In genomic region chr15:79251781-79252491, GRCm38 (mm10) we compare ENCODE assay signal across 8 mouse cellular contexts. TPM values are rescaled to one million over a fixed set of nuclear protein-coding genes. Genes with fewer than 3 reads are reported as not detected.
DNase-seq lines count a peak whose midpoint lies in the region; ATAC-seq lines count a peak whose summit lies in the region.

No protein-coding gene starts in this region.

- no peak overlapping the region for H3K27ac ChIP-seq in limb, embryonic 13.5 days

- H3K9me3 ChIP-seq in limb, embryonic 13.5 days, result no peaks in the 10 kb centered on the region

- H3K4me2 ChIP-seq in limb, embryonic 13.5 days (replicated peaks), result peak overlapping the region; percentile 75

- peaks cover 52% of the 10 kb centered on the region for H3K27me3 ChIP-seq in limb, embryonic 13.5 days

- H3K36me3 ChIP-seq in limb, embryonic 13.5 days, result peaks cover 23% of the 10 kb centered on the region

- H3K9ac ChIP-seq in limb, embryonic 13.5 days, result peak overlapping the region; percentile 67

- 3% methylated on average over 61 of the region's 61 CpGs for WGBS in limb, embryonic 13.5 days

- H3K4me3 ChIP-seq in limb, embryonic 13.5 days, result peak overlapping the region; percentile 43

- DNase-seq in adrenal gland, postnatal 36 days, result peak; percentile 23 to 27
- DNase-seq in adrenal gland, postnatal 10 days, result no peak
- peak; percentile 16 to 34 for DNase-seq in lung, postnatal 4 days
- DNase-seq in lung, postnatal 25 days (ENCODE audit: low spot score), result no peak
- DNase-seq in frontal cortex, postnatal 36 days (ENCODE audit: low spot score in 2 of 2), result peak; percentile 28 to 45
- peak; percentile 44 for DNase-seq in right cerebral cortex, postnatal 4 days
- no peak for DNase-seq in thymus, postnatal 10 days (ENCODE audit: low spot score in 2 of 2)

- ATAC-seq in limb, embryonic 13.5 days (ENCODE audit: low FRiP score, low read depth), result peak; percentile 24; the same call in 1 of the 2 replicates

- H3K4me1 ChIP-seq in limb, embryonic 13.5 days, result peaks cover 21% of the 10 kb centered on the region

RNA-seq across cellular contexts. Expression of gene Slc16a8, which starts 2.6 kb away (rescaled TPM):
- total RNA-seq in adrenal gland, postnatal 36 days (2021), result not detected
- total RNA-seq in adrenal gland, postnatal 10 days (2021), result under 1 TPM in 1 of 2 experiments, not detected in 1; 0.15 TPM
- polyA plus RNA-seq in limb, embryonic 13.5 days (2015; fragmentation: Nextera tagmentation; extraction: Ambion mirVana), result 0.33 and 0.59 TPM in 2 replicates

RNA-seq across cellular contexts. Expression of gene Gm49486, which starts 22.7 kb away (rescaled TPM):
- total RNA-seq in adrenal gland, postnatal 36 days (2021), result under 1 TPM in 1 of 2 experiments, not detected in 1; 0.13 TPM
- total RNA-seq in adrenal gland, postnatal 10 days (2021), result under 1 TPM; 0.24 to 0.45 TPM
- polyA plus RNA-seq in limb, embryonic 13.5 days (2015; fragmentation: Nextera tagmentation; extraction: Ambion mirVana), result 1.3 and 1.4 TPM in 2 replicates

RNA-seq across cellular contexts. Expression of gene Pick1, which starts 23.0 kb away (rescaled TPM):
- total RNA-seq in adrenal gland, postnatal 36 days (2021), result 10 to 100 TPM; 17.7 to 18.1 TPM
- total RNA-seq in adrenal gland, postnatal 10 days (2021), result 10 to 100 TPM; 18.9 to 28.4 TPM
- polyA plus RNA-seq in limb, embryonic 13.5 days (2015; fragmentation: Nextera tagmentation; extraction: Ambion mirVana), result 52.7 and 57.4 TPM in 2 replicates

RNA-seq across cellular contexts. Expression of gene Baiap2l2, which starts 33.4 kb away (rescaled TPM):
- total RNA-seq in adrenal gland, postnatal 36 days (2021), result not detected
- total RNA-seq in adrenal gland, postnatal 10 days (2021), result under 1 TPM; 0.85 to 0.99 TPM
- 8.8 and 11.7 TPM in 2 replicates for polyA plus RNA-seq in limb, embryonic 13.5 days (2015; fragmentation: Nextera tagmentation; extraction: Ambion mirVana)

Comparison
In these comparisons a context has a peak if more than half of its experiments do, and no peak if none do; other contexts are left out.
1. DNase-seq: peak in adrenal gland, postnatal 36 days (2 of 2), lung, postnatal 4 days (2 of 2), frontal cortex, postnatal 36 days (2 of 2) and right cerebral cortex, postnatal 4 days (single experiment); none in adrenal gland, postnatal 10 days (single experiment), lung, postnatal 25 days (single experiment) and thymus, postnatal 10 days (0 of 2).